Mouse (Mus musculus): ENCODE data around the gene Fto.
A peak's percentile ranks its signal among the peaks of the same experiment; 100 is the strongest.

Gene Fto

GRCm38 (mm10) chr8:91357493-91358014 is 44.2 kb downstream of the Fto start:
- DNase-seq (ENCODE audit: low spot score), result no peak

- DNase-seq (ENCODE audit: low spot score), result no peak
These were observed 44.7 kb downstream of the Fto start for GRCm38 (mm10) chr8:91358016-91358415.

GRCm38 (mm10) chr8:91359511-91359910 is 46.2 kb downstream of the Fto start:
- no peak for DNase-seq (ENCODE audit: low spot score)

GRCm38 (mm10) chr8:91360644-91361357 is 47.5 kb downstream of the Fto start:
- DNase-seq (ENCODE audit: low spot score), result no peak

- DNase-seq (ENCODE audit: low spot score), result no peak
These were observed 50.0 kb downstream of the Fto start for GRCm38 (mm10) chr8:91363272-91363860.

- no peak for DNase-seq (ENCODE audit: low spot score)
These were observed 50.9 kb downstream of the Fto start for GRCm38 (mm10) chr8:91364216-91364615.

- no peak for DNase-seq (ENCODE audit: low spot score)
These were observed 52.5 kb downstream of the Fto start for GRCm38 (mm10) chr8:91365804-91366203.

GRCm38 (mm10) chr8:91370899-91371298 is 57.6 kb downstream of the Fto start:
- no peak for DNase-seq (ENCODE audit: low spot score)

- no peak for DNase-seq (ENCODE audit: low spot score)
These were observed 58.7 kb downstream of the Fto start for GRCm38 (mm10) chr8:91371995-91372394.

GRCm38 (mm10) chr8:91372780-91373577 is 59.7 kb downstream of the Fto start:
- DNase-seq (ENCODE audit: low spot score), result no peak

- no peak for DNase-seq (ENCODE audit: low spot score)
These were observed 62.0 kb downstream of the Fto start for GRCm38 (mm10) chr8:91375054-91375938.

- DNase-seq (ENCODE audit: low spot score), result no peak
These were observed 63.5 kb downstream of the Fto start for GRCm38 (mm10) chr8:91376785-91377184.

GRCm38 (mm10) chr8:91377275-91377674 is 64.0 kb downstream of the Fto start:
- DNase-seq (ENCODE audit: low spot score), result no peak

GRCm38 (mm10) chr8:91378846-91379499 is 65.6 kb downstream of the Fto start:
- peak; percentile 77 for DNase-seq (ENCODE audit: low spot score)

GRCm38 (mm10) chr8:91380796-91381542 is 67.6 kb downstream of the Fto start:
- DNase-seq (ENCODE audit: low spot score), result peak; percentile 35

- DNase-seq (ENCODE audit: low spot score), result peak; percentile 7
These were observed 68.3 kb downstream of the Fto start for GRCm38 (mm10) chr8:91381543-91382106.

GRCm38 (mm10) chr8:91383210-91383609 is 69.9 kb downstream of the Fto start:
- DNase-seq (ENCODE audit: low spot score), result no peak

GRCm38 (mm10) chr8:91383811-91384210 is 70.5 kb downstream of the Fto start:
- no peak for DNase-seq (ENCODE audit: low spot score)

GRCm38 (mm10) chr8:91384389-91384788 is 71.1 kb downstream of the Fto start:
- no peak for DNase-seq (ENCODE audit: low spot score)

- DNase-seq (ENCODE audit: low spot score), result no peak
These were observed 72.5 kb downstream of the Fto start for GRCm38 (mm10) chr8:91385808-91386207.

Measured in MN1 (cell line).